ENCODE assay signal across 8 mouse cellular contexts in genomic region chr7:75905145-75905544, GRCm38 (mm10).
"Had no signal": no experiment of that assay in that cellular context is flagged by ENCODE, and none has a peak within 500 bp of the region (broad histone marks: within the 10 kb centered on the region; RNA-seq: fewer than 3 reads in every experiment).

No protein-coding gene starts in this region.

- ATAC-seq: intestine, postnatal 0 days; liver, embryonic 12.5 days; midbrain, embryonic 13.5 days had no signal

- DNase-seq: kidney, adult 8-10 months; kidney, postnatal 25 days; lung, postnatal 14 days; thymus, adult 2 months; thymus, postnatal 25 days had no signal
